21 mouse cellular contexts compared by ENCODE assay signal in the genomic region with DNA sequence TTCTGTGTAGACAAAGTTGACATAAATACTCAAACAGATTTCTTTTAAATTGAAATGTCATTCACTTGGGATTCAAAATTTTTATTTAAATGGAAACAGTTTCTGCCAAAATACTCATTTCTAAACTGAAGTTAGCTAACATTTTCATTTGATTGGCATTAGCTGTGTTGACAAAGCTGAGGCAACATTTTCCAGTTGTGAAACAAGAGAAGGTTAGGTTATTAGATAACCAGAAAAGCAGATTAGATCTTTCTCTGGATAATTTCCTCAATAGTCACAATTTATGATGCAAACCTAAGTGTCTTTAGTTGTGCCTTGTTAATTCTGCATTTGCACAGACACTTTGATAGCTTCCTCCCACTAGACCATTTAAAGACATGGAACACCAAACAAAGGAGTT.
A peak's percentile ranks its signal among the peaks of the same experiment; 100 is the strongest.
DNase-seq lines count a peak whose midpoint lies in the region; ATAC-seq and TF ChIP-seq lines count a peak whose summit lies in the region.
"Had no signal": no experiment of that assay in that cellular context is flagged by ENCODE, and none has a peak within 500 bp of the region (broad histone marks: within the 10 kb centered on the region; RNA-seq: fewer than 3 reads in every experiment).

No protein-coding gene starts in this region.

- no peak overlapping the region for H3K9ac ChIP-seq in kidney, postnatal 0 days (ENCODE audit: low read depth, low read length)
- no peak overlapping the region for H3K9ac ChIP-seq in liver, adult 2 months (ENCODE audit: low read depth, low read length)
- no peak overlapping the region for H3K9ac ChIP-seq in liver, postnatal 0 days (replicated peaks)
- H3K9ac ChIP-seq in liver, embryonic 11.5 days (ENCODE audit: low read depth, low read length): no peak overlapping the region

- no peaks in the 10 kb centered on the region for H3K9me3 ChIP-seq in kidney, postnatal 0 days (replicated peaks; ENCODE audit: low read length)
- H3K9me3 ChIP-seq in liver, postnatal 0 days (ENCODE audit: low read length): no peaks in the 10 kb centered on the region
- H3K9me3 ChIP-seq in liver, embryonic 11.5 days (ENCODE audit: control insufficient read depth, low read length): no peaks in the 10 kb centered on the region

- no peak overlapping the region for H3K4me3 ChIP-seq in kidney, postnatal 0 days (replicated peaks; ENCODE audit: low read depth, low read length)
- no peak overlapping the region for H3K4me3 ChIP-seq in liver, adult 2 months (ENCODE audit: insufficient read depth, low read depth, low read length)
- H3K4me3 ChIP-seq in liver, postnatal 0 days (ENCODE audit: low read depth, low read length): no peak overlapping the region
- H3K4me3 ChIP-seq in liver, embryonic 11.5 days (ENCODE audit: low read depth, low read length): no peak overlapping the region

- peak; percentile 35 for DNase-seq in kidney, postnatal 0 days (ENCODE audit: low spot score)
- no peak for DNase-seq in kidney, postnatal 4 days
- peak; percentile 92 for DNase-seq in liver, adult 2 months (ENCODE audit: extremely low read depth, low read depth, low spot score)
- DNase-seq in liver: no peak
- no peak for DNase-seq in liver, postnatal 0 days
- DNase-seq in liver, embryonic 11.5 days (ENCODE audit: low spot score): no peak
- DNase-seq: adrenal gland, adult 2 months; adrenal gland, adult 8-10 months; adrenal gland, postnatal 10 days; adrenal gland, postnatal 14 days; adrenal gland, postnatal 25 days; adrenal gland, postnatal 36 days; B cell, adult 2 months; cerebellum, adult 11 months; cerebellum, adult 11-12 months; cerebellum, adult 18-20 months had no signal

- no peaks in the 10 kb centered on the region for H3K36me3 ChIP-seq in kidney, postnatal 0 days (ENCODE audit: insufficient read depth, low read length)
- no peaks in the 10 kb centered on the region for H3K36me3 ChIP-seq in liver, adult 2 months (ENCODE audit: control insufficient read depth, insufficient read depth, low read length)
- H3K36me3 ChIP-seq in liver, postnatal 0 days (replicated peaks; ENCODE audit: insufficient read depth, low read length): no peaks in the 10 kb centered on the region
- H3K36me3 ChIP-seq in liver, embryonic 11.5 days (ENCODE audit: control insufficient read depth, insufficient read depth, low read length): no peaks in the 10 kb centered on the region
- H3K36me3 ChIP-seq: G1E had no signal

- H3K79me2 ChIP-seq in liver, adult 2 months (ENCODE audit: control insufficient read depth, insufficient read depth, low read length): no peaks in the 10 kb centered on the region

- no peak for TF ChIP-seq CTCF in kidney, postnatal 0 days (IDR thresholded peaks at IDR 0.05; ENCODE audit: low read depth)
- TF ChIP-seq CTCF in liver, adult 2 months (IDR thresholded peaks at IDR 0.05; ENCODE audit: low read depth, low read length): no peak
- TF ChIP-seq CTCF in liver, postnatal 0 days (IDR thresholded peaks at IDR 0.05; ENCODE audit: low read depth): no peak

- H3K4me2 ChIP-seq in kidney, postnatal 0 days (ENCODE audit: low read length): no peak overlapping the region
- H3K4me2 ChIP-seq in liver, postnatal 0 days (ENCODE audit: low read depth, low read length): no peak overlapping the region
- H3K4me2 ChIP-seq in liver, embryonic 11.5 days: no peak overlapping the region

- H3K27me3 ChIP-seq in kidney, postnatal 0 days (ENCODE audit: insufficient read depth, low read length): no peaks in the 10 kb centered on the region
- no peaks in the 10 kb centered on the region for H3K27me3 ChIP-seq in liver, adult 2 months (ENCODE audit: control insufficient read depth, insufficient read depth, low read length)
- no peaks in the 10 kb centered on the region for H3K27me3 ChIP-seq in liver, postnatal 0 days (ENCODE audit: insufficient read depth, low read length)
- H3K27me3 ChIP-seq in liver, embryonic 11.5 days (replicated peaks; ENCODE audit: control insufficient read depth, insufficient read depth, low read length): no peaks in the 10 kb centered on the region
- H3K27me3 ChIP-seq: CH12.LX, Patski had no signal

- no peaks in the 10 kb centered on the region for H3K4me1 ChIP-seq in kidney, postnatal 0 days (replicated peaks; ENCODE audit: insufficient read depth, low read length)
- peaks cover 8% of the 10 kb centered on the region; the same call in 1 of the 2 replicates for H3K4me1 ChIP-seq in liver, adult 2 months (ENCODE audit: control insufficient read depth, insufficient read depth, low read length)
- H3K4me1 ChIP-seq in liver, postnatal 0 days (ENCODE audit: insufficient read depth): no peaks in the 10 kb centered on the region
- no peaks in the 10 kb centered on the region for H3K4me1 ChIP-seq in liver, embryonic 11.5 days (replicated peaks; ENCODE audit: control insufficient read depth, insufficient read depth, low read length)

- TF ChIP-seq POLR2A in liver, adult 2 months (IDR thresholded peaks at IDR 0.05; ENCODE audit: extremely low read depth, insufficient read depth, low read length): no peak

- TF ChIP-seq EP300 in liver, postnatal 0 days (IDR thresholded peaks at IDR 0.05; ENCODE audit: low read depth): no peak

- ATAC-seq in kidney, postnatal 0 days (replicated peaks; ENCODE audit: low FRiP score, low read depth): no peak
- peak; percentile 49; the same call in 1 of the 2 replicates for ATAC-seq in liver, postnatal 0 days
- no peak for ATAC-seq in liver, embryonic 11.5 days (replicated peaks; ENCODE audit: low FRiP score)
- ATAC-seq: activated CD4-positive, CD25-positive, alpha-beta regulatory T cell, adult 4 months; CD4-positive, CD25-positive, alpha-beta regulatory T cell, adult 4 months; Patski had no signal

- no peak overlapping the region for H3K27ac ChIP-seq in kidney, postnatal 0 days
- H3K27ac ChIP-seq in liver, adult 2 months (replicated peaks; ENCODE audit: insufficient read depth, low read depth, low read length): no peak overlapping the region
- no peak overlapping the region for H3K27ac ChIP-seq in liver, postnatal 0 days (ENCODE audit: low read depth)
- H3K27ac ChIP-seq in liver, embryonic 11.5 days (ENCODE audit: low read depth, low read length): no peak overlapping the region

Comparison
In these comparisons a context has a peak if more than half of its experiments do, and no peak if none do; other contexts are left out.
1. DNase-seq: peak in kidney, postnatal 0 days (single experiment) and liver, adult 2 months (single experiment); none in kidney, postnatal 4 days (0 of 2), liver (single experiment), liver, postnatal 0 days (single experiment) and liver, embryonic 11.5 days (single experiment).